Mouse (Mus musculus) granulocyte monocyte progenitor cell, adult 5-6 weeks (primary cell): ENCODE measurements around the gene Agmat. TPM values are rescaled to one million over a fixed set of nuclear protein-coding genes. Genes with fewer than 3 reads are reported as not detected.

Experiments used
- ATAC-seq: replicated peaks from 2 replicates; pipeline ENCODE4 v1.8.0; 2016; ENCODE audit warnings: mild to moderate bottlenecking, moderate TSS enrichment, inconsistent platforms; ENCODE audit not compliant: poor library complexity, severe bottlenecking
- total RNA-seq, 2 experiments: library from RNA; stranded (forward) in 1 of 2; stranded (reverse) in 1 of 2; fragments of 200-712, 200-1000 nt in 1 of 2; fragments of >200 nt in 1 of 2; fragmentation: Nextera tagmentation in 1 of 2; gene quantifications; 2 replicates each; pipeline ENCODE4 v1.2.3; 2014 to 2017

Agmat gene
- total RNA-seq, 2 experiments from 2014 or later: not detected

DNA sequence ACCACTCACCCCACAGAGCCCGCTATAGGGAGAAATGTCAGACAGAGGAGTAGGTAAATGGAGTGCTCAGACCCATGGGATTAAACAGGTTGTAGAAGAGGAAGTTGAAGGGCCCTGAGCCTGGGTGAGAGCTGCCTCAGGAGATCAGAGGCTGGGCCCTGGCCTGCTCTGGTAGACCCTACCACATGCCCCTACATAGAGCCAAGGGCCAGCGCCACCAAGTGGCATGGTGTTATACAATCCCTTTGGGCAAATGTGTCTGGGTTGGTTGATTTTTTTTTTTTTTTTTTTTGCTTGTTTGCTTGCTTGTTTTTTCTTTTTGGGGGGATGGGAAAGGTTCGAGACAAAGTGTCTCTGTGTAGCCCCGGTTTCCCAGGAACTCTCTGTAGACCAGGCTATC is 57.6 kb downstream of the Agmat start:
- ATAC-seq: 0 out of 2 replicates have a peak, but pooled peaks have one; percentile 22

DNA sequence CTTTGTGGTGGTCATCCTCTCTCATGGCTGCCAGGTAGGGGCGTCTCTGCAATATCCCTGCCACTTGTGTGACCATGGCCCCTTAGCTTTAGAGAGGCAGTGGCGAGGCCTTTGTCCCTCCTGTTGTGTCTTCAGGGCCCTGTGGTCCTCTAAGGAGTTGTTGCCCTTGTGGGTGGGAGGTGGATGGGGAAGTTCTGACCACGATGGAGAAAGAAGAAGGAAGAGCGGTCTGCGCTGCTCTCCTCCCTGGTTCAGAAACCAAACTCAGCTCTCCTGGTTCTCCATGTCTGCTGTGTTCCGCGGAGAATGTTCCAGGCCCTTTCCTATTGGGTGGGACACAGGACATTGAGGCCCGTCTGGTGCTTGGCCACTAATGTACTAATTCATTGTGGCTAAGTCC is 59.4 kb downstream of the Agmat start:
- no peak; the same call in 1 of the 2 replicates for ATAC-seq

Other genes with a start within 250 kb of the Agmat start
- gene Spen, start 208.1 kb upstream of the Agmat start, total RNA-seq (2014; fragmentation: Nextera tagmentation): 37.8 TPM in 2 replicates
- gene Spen, start 208.1 kb upstream of the Agmat start, total RNA-seq (2017): 21.4 and 25.5 TPM in 2 replicates
- 0.11 and 0.36 TPM in 2 replicates for gene Fblim1, start 140.6 kb upstream of the Agmat start, total RNA-seq (2014; fragmentation: Nextera tagmentation)
- not detected in 2 replicates for gene Fblim1, start 140.6 kb upstream of the Agmat start, total RNA-seq (2017)
- 1.7 and 3.8 TPM in 2 replicates for gene Tmem82, start 128.0 kb upstream of the Agmat start, total RNA-seq (2014; fragmentation: Nextera tagmentation)
- 0.72 TPM in 1 of 2 replicates, not detected in the other for gene Tmem82, start 128.0 kb upstream of the Agmat start, total RNA-seq (2017)
- not detected in 2 replicates for gene Slc25a34, start 122.9 kb upstream of the Agmat start, total RNA-seq (2014; fragmentation: Nextera tagmentation)
- not detected in 2 replicates for gene Slc25a34, start 122.9 kb upstream of the Agmat start, total RNA-seq (2017)
- 11.5 and 17.0 TPM in 2 replicates for gene Plekhm2, start 81.8 kb upstream of the Agmat start, total RNA-seq (2014; fragmentation: Nextera tagmentation)
- 7.2 and 11.2 TPM in 2 replicates for gene Plekhm2, start 81.8 kb upstream of the Agmat start, total RNA-seq (2017)
- 6.8 and 15.2 TPM in 2 replicates for gene Rsc1a1, start 61.1 kb upstream of the Agmat start, total RNA-seq (2014; fragmentation: Nextera tagmentation)
- gene Rsc1a1, start 61.1 kb upstream of the Agmat start, total RNA-seq (2017): 9.5 and 11.3 TPM in 2 replicates
- gene Ddi2, start 23.3 kb upstream of the Agmat start, total RNA-seq (2014; fragmentation: Nextera tagmentation): 27.4 and 32.9 TPM in 2 replicates
- 26.8 and 32.7 TPM in 2 replicates for gene Ddi2, start 23.3 kb upstream of the Agmat start, total RNA-seq (2017)
- gene Dnajc16, start 44.3 kb downstream of the Agmat start, total RNA-seq (2014; fragmentation: Nextera tagmentation): 6.9 and 10.2 TPM in 2 replicates
- gene Dnajc16, start 44.3 kb downstream of the Agmat start, total RNA-seq (2017): 4.3 and 9.2 TPM in 2 replicates
- 11.5 and 12.8 TPM in 2 replicates for gene Casp9, start 46.9 kb downstream of the Agmat start, total RNA-seq (2014; fragmentation: Nextera tagmentation)
- gene Casp9, start 46.9 kb downstream of the Agmat start, total RNA-seq (2017): 8.7 and 11.1 TPM in 2 replicates
- gene Cela2a, start 79.5 kb downstream of the Agmat start, total RNA-seq (2014; fragmentation: Nextera tagmentation): not detected in 2 replicates
- not detected in 2 replicates for gene Cela2a, start 79.5 kb downstream of the Agmat start, total RNA-seq (2017)
- not detected in 2 replicates for gene Ctrc, start 99.7 kb downstream of the Agmat start, total RNA-seq (2014; fragmentation: Nextera tagmentation)
- not detected in 2 replicates for gene Ctrc, start 99.7 kb downstream of the Agmat start, total RNA-seq (2017)
- 50.2 and 58.8 TPM in 2 replicates for gene Efhd2, start 128.2 kb downstream of the Agmat start, total RNA-seq (2014; fragmentation: Nextera tagmentation)
- 53.7 and 72.7 TPM in 2 replicates for gene Efhd2, start 128.2 kb downstream of the Agmat start, total RNA-seq (2017)